Mouse (Mus musculus): Measurements from ENCODE around the gene Tmem274. TPM values are rescaled to one million over a fixed set of nuclear protein-coding genes. Genes with fewer than 3 reads are reported as not detected.

The Tmem274 gene
- total RNA-seq, 2 experiments from 2014 or later, result not detected

GRCm38 (mm10) chr4:149521258-149521657 is 44.1 kb downstream of the Tmem274 start:
- DNase-seq, result no peak
- intact Hi-C loops (cut with DNase I), result no loop called here

DNA sequence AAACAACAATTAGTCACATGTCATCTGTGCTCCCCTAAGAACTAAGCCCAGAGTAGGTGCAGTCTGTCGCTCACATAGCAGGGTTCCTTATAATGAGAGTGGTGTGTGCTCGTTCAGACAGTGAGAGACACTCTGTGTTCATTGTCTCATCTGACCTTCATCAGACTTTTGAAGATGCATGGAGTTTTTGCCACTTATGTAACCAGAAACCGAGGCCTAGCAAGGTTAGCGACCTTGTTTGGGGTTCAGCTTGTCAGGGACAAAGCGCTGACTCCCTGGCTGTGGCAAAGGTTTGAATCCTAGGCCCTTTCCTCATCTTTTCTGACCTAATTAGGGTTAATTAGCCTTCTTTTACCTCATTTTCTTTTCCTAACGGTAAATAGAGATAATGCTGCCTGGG is 46.8 kb downstream of the Tmem274 start:
- DNase-seq, result no peak
- intact Hi-C loops (cut with DNase I), result no loop called here

GRCm38 (mm10) chr4:149525170-149525569 is 48.0 kb downstream of the Tmem274 start:
- no peak for DNase-seq

GRCm38 (mm10) chr4:149525811-149526210 is 48.6 kb downstream of the Tmem274 start:
- DNase-seq, result no peak
- intact Hi-C loops (cut with DNase I), result no loop called here

More at GRCm38 (mm10) chr4:149525170-149525569, 48.0 kb downstream of the Tmem274 start:
- intact Hi-C loops (cut with DNase I), result no loop called here

- no peak for DNase-seq
- intact Hi-C loops (cut with DNase I), result no loop called here
These were observed 49.2 kb downstream of the Tmem274 start for GRCm38 (mm10) chr4:149526330-149526729.

DNA sequence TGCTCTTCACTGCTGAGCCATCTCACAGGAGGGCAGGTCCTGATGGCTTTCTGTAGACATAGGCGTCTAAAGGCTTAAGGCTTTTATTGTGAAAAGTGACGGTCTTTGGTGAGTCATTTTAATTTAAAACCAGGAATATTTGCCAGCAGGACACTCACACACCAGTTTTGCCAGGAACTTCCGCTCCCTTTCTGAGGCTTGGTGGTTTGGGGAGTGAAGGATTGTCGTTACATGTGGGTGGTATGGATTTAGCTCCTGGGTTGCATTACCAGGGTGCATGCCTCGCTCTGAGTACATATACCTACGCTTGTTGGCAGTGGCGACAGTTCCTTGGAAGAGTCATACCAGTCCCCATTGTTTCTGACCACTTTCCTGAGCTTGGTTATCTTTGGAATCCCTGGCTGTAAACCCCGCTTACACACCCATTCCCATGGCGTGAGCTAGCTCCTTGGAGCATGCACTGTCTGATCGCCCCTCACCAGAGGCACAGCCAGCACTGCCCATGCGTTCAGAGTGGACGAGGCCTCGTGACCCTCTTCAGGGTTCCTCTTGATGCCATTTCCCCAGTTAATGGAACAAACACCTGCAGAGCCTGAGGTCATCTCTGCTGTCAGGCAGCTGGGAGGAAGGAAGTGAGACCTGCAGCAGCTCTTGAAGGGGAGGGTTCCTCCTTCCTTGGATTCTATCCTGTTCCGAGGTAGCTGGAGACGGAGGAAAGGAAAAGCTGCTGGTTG is 50.6 kb downstream of the Tmem274 start:
- intact Hi-C loops (cut with DNase I), result no loop called here
- no peak for DNase-seq

GRCm38 (mm10) chr4:149529691-149530090 is 52.5 kb downstream of the Tmem274 start:
- intact Hi-C loops (cut with DNase I), result no loop called here

More at GRCm38 (mm10) chr4:149529691-149530090, 52.5 kb downstream of the Tmem274 start:
- DNase-seq, result no peak

Other genes with a start within 250 kb of the Tmem274 start
- gene Kif1b, start 169.7 kb upstream of the Tmem274 start, total RNA-seq (2021), result 100 to 1,000 TPM; 420 to 423 TPM
- gene Ube4b, start 50.6 kb upstream of the Tmem274 start, total RNA-seq (2021), result 100 to 1,000 TPM; 122 to 134 TPM
- not detected for gene Rbp7, start 22.4 kb upstream of the Tmem274 start, total RNA-seq (2021)
- 1 to 10 TPM; 5.9 to 6.0 TPM for gene Nmnat1, start 7.8 kb downstream of the Tmem274 start, total RNA-seq (2021)
- 10 to 100 TPM; 63.7 to 66.2 TPM for gene Lzic, start 7.9 kb downstream of the Tmem274 start, total RNA-seq (2021)
- 10 to 100 TPM; 94.7 to 99.4 TPM for gene Ctnnbip1, start 40.9 kb downstream of the Tmem274 start, total RNA-seq (2021)
- 100 to 1,000 TPM; 494 to 507 TPM for gene Clstn1, start 109.1 kb downstream of the Tmem274 start, total RNA-seq (2021)
- gene Pik3cd, start 225.2 kb downstream of the Tmem274 start, total RNA-seq (2021), result 10 to 100 TPM; 46.2 to 53.7 TPM

Measured in left cerebral cortex, postnatal 4 days (tissue).